Mouse (Mus musculus) heart, embryonic 13.5 days (tissue): ENCODE measurements around the gene 1700011L22Rik. TPM values are rescaled to one million over a fixed set of nuclear protein-coding genes. Genes with fewer than 3 reads are reported as not detected.

Source experiments
- ATAC-seq: fragments of 200-750 bp; cut with Nextera tagmentation; 2 replicates; pipeline ENCODE4 v1.8.0; 2017; ENCODE audit warnings: moderate TSS enrichment; ENCODE audit not compliant: insufficient number of reproducible peaks, low FRiP score, low TSS enrichment; ENCODE audit errors: extremely low read depth
- H3K27ac ChIP-seq: fragments of 300-500 bp; sonication (generic); replicated peaks from 2 replicates; pipeline ENCODE4 v1.5.1; 2015; ENCODE audit warnings: moderate library complexity, mild to moderate bottlenecking, inconsistent platforms
- H3K27me3 ChIP-seq: fragments of 300-500 bp; sonication (generic); replicated peaks from 2 replicates; pipeline ENCODE4 v1.6.1; 2015; ENCODE audit warnings: mild to moderate bottlenecking, inconsistent platforms
- H3K36me3 ChIP-seq: fragments of 300-500 bp; sonication (generic); 2 replicates; pipeline ENCODE4 v1.6.1; 2015; ENCODE audit warnings: mild to moderate bottlenecking, inconsistent platforms
- H3K4me1 ChIP-seq: fragments of 300-500 bp; sonication (generic); 2 replicates; pipeline ENCODE4 v1.6.1; 2015; ENCODE audit warnings: inconsistent platforms
- H3K4me2 ChIP-seq: fragments of 300-500 bp; sonication (generic); 2 replicates; pipeline ENCODE4 v1.6.1; 2015; ENCODE audit warnings: inconsistent platforms, mild to moderate bottlenecking, moderate library complexity
- H3K4me3 ChIP-seq: fragments of 300-500 bp; sonication (generic); 2 replicates; pipeline ENCODE4 v1.5.1; 2015; ENCODE audit warnings: moderate library complexity, mild to moderate bottlenecking, inconsistent platforms
- H3K9ac ChIP-seq: fragments of 300-500 bp; sonication (generic); 2 replicates; pipeline ENCODE4 v1.6.1; 2015; ENCODE audit warnings: inconsistent platforms, mild to moderate bottlenecking, moderate library complexity
- H3K9me3 ChIP-seq: fragments of 300-500 bp; sonication (generic); 2 replicates; pipeline ENCODE4 v1.6.1; 2016; ENCODE audit warnings: inconsistent platforms
- WGBS: fragments of 180-500 bp; shearing (Covaris S2); methylation state at CpG from one replicate; pipeline ENCODE4 v1.1.7; 2015; ENCODE audit warnings: mixed read lengths; 5-methylcytosine and 5-hydroxymethylcytosine counted together
- polyA plus RNA-seq: library from polyadenylated mRNA; unstranded; fragments of >200 nt; fragmentation: Nextera tagmentation; extraction: Ambion mirVana; gene quantifications from 2 replicates; pipeline ENCODE4 v1.2.1, GENCODE M21; 2015

The 1700011L22Rik gene
- polyA plus RNA-seq, 1 experiment from 2014 or later = not detected

GRCm38 (mm10) chr8:79208181-79208580 is 40.2 kb downstream of the 1700011L22Rik start:
- Histone ChIP-seq H3K4me1 (peaks cover 49% of the 10 kb centered on the region), H3K4me2 (no peak overlapping the region), H3K27ac (peak overlapping the region; percentile 94), H3K4me3 (no peak overlapping the region), H3K36me3 (no peaks in the 10 kb centered on the region), H3K9ac (no peak overlapping the region), H3K9me3 (no peaks in the 10 kb centered on the region), H3K27me3 (no peaks in the 10 kb centered on the region)
- 57% methylated on average over 3 of the region's 3 CpGs for WGBS
- no peak for ATAC-seq

- Histone ChIP-seq H3K36me3 (no peaks in the 10 kb centered on the region), H3K27ac (peak overlapping the region; percentile 94), H3K4me2 (no peak overlapping the region), H3K4me3 (no peak overlapping the region), H3K9me3 (no peaks in the 10 kb centered on the region), H3K4me1 (peaks cover 46% of the 10 kb centered on the region), H3K27me3 (no peaks in the 10 kb centered on the region), H3K9ac (no peak overlapping the region)
- 69% methylated on average over 4 of the region's 4 CpGs for WGBS
- no peak for ATAC-seq
Observed at GRCm38 (mm10) chr8:79206895-79207294, 41.5 kb downstream of the 1700011L22Rik start.

GRCm38 (mm10) chr8:79201446-79202147 is 46.8 kb downstream of the 1700011L22Rik start:
- no peak overlapping the region for H3K9ac ChIP-seq
- peaks cover 1% of the 10 kb centered on the region for H3K4me1 ChIP-seq
- peaks cover 5% of the 10 kb centered on the region for H3K36me3 ChIP-seq
- H3K4me2 ChIP-seq = no peak overlapping the region
- ATAC-seq = no peak
- WGBS = 76% methylated on average over 11 of the region's 11 CpGs
- H3K27ac ChIP-seq = no peak overlapping the region
- no peak overlapping the region for H3K4me3 ChIP-seq
- H3K27me3 ChIP-seq = no peaks in the 10 kb centered on the region
- no peaks in the 10 kb centered on the region for H3K9me3 ChIP-seq

- Histone ChIP-seq H3K4me3 (no peak overlapping the region), H3K27ac (no peak overlapping the region), H3K4me2 (no peak overlapping the region), H3K27me3 (no peaks in the 10 kb centered on the region), H3K9me3 (no peaks in the 10 kb centered on the region), H3K4me1 (peaks cover 4% of the 10 kb centered on the region; the same call in 1 of the 2 replicates), H3K36me3 (peaks cover 12% of the 10 kb centered on the region), H3K9ac (no peak overlapping the region)
- 65% methylated on average over 3 of the region's 3 CpGs for WGBS
- ATAC-seq = no peak
Observed at GRCm38 (mm10) chr8:79198675-79199074, 49.7 kb downstream of the 1700011L22Rik start.

GRCm38 (mm10) chr8:79196481-79196880 is 51.9 kb downstream of the 1700011L22Rik start:
- no peak overlapping the region for H3K27ac ChIP-seq
- peaks cover 26% of the 10 kb centered on the region for H3K36me3 ChIP-seq
- H3K4me3 ChIP-seq = no peak overlapping the region
- H3K9ac ChIP-seq = no peak overlapping the region
- 77% methylated on average over 4 of the region's 4 CpGs for WGBS
- no peaks in the 10 kb centered on the region for H3K9me3 ChIP-seq
- H3K27me3 ChIP-seq = no peaks in the 10 kb centered on the region
- peaks cover 6% of the 10 kb centered on the region; the same call in 1 of the 2 replicates for H3K4me1 ChIP-seq
- no peak for ATAC-seq
- no peak overlapping the region for H3K4me2 ChIP-seq

- H3K4me3 ChIP-seq = no peak overlapping the region
- peaks cover 16% of the 10 kb centered on the region for H3K4me1 ChIP-seq
- no peak for ATAC-seq
- H3K9ac ChIP-seq = no peak overlapping the region
- 82% methylated on average over 10 of the region's 10 CpGs for WGBS
- no peak overlapping the region for H3K4me2 ChIP-seq
- H3K36me3 ChIP-seq = peaks cover 81% of the 10 kb centered on the region
- H3K27ac ChIP-seq = no peak overlapping the region
- no peaks in the 10 kb centered on the region for H3K27me3 ChIP-seq
- no peaks in the 10 kb centered on the region for H3K9me3 ChIP-seq
Observed at GRCm38 (mm10) chr8:79190071-79190470, 58.3 kb downstream of the 1700011L22Rik start.

GRCm38 (mm10) chr8:79185488-79185887 is 62.9 kb downstream of the 1700011L22Rik start:
- no peak overlapping the region for H3K9ac ChIP-seq
- ATAC-seq = no peak
- H3K4me3 ChIP-seq = no peak overlapping the region
- H3K9me3 ChIP-seq = no peaks in the 10 kb centered on the region
- H3K4me1 ChIP-seq = peaks cover 9% of the 10 kb centered on the region
- peaks cover 97% of the 10 kb centered on the region for H3K36me3 ChIP-seq
- H3K27me3 ChIP-seq = no peaks in the 10 kb centered on the region
- 71% methylated on average over 7 of the region's 7 CpGs for WGBS
- H3K27ac ChIP-seq = no peak overlapping the region
- H3K4me2 ChIP-seq = no peak overlapping the region

GRCm38 (mm10) chr8:79179678-79180077 is 68.7 kb downstream of the 1700011L22Rik start:
- Histone ChIP-seq H3K36me3 (peaks cover 86% of the 10 kb centered on the region), H3K27me3 (no peaks in the 10 kb centered on the region), H3K4me1 (peaks cover 3% of the 10 kb centered on the region; the same call in 1 of the 2 replicates), H3K4me2 (no peak overlapping the region), H3K9me3 (no peaks in the 10 kb centered on the region), H3K4me3 (no peak overlapping the region), H3K9ac (no peak overlapping the region), H3K27ac (no peak overlapping the region)
- no peak for ATAC-seq
- 84% methylated on average over 6 of the region's 6 CpGs for WGBS

- no peak for ATAC-seq
- Histone ChIP-seq H3K27me3 (no peaks in the 10 kb centered on the region), H3K9ac (no peak overlapping the region), H3K36me3 (peaks cover 49% of the 10 kb centered on the region), H3K9me3 (no peaks in the 10 kb centered on the region), H3K27ac (no peak overlapping the region), H3K4me2 (no peak overlapping the region), H3K4me3 (no peak overlapping the region), H3K4me1 (peaks cover 20% of the 10 kb centered on the region)
- 44% methylated on average over 4 of the region's 4 CpGs for WGBS
Observed at GRCm38 (mm10) chr8:79175991-79176390, 72.4 kb downstream of the 1700011L22Rik start.

GRCm38 (mm10) chr8:79173606-79174005 is 74.8 kb downstream of the 1700011L22Rik start:
- Histone ChIP-seq H3K27ac (peak overlapping the region; percentile 21; the same call in 1 of the 2 replicates), H3K4me1 (peaks cover 20% of the 10 kb centered on the region), H3K4me2 (no peak overlapping the region), H3K27me3 (no peaks in the 10 kb centered on the region), H3K9ac (no peak overlapping the region), H3K4me3 (no peak overlapping the region), H3K36me3 (peaks cover 25% of the 10 kb centered on the region), H3K9me3 (no peaks in the 10 kb centered on the region)
- no peak; the same call in 1 of the 2 replicates for ATAC-seq
- 37% methylated on average over 4 of the region's 4 CpGs for WGBS

GRCm38 (mm10) chr8:79165276-79165675 is 83.1 kb downstream of the 1700011L22Rik start:
- peaks cover 14% of the 10 kb centered on the region for H3K36me3 ChIP-seq
- H3K4me2 ChIP-seq = no peak overlapping the region
- no peak overlapping the region for H3K4me3 ChIP-seq
- 81% methylated on average over 3 of the region's 3 CpGs for WGBS
- H3K27ac ChIP-seq = no peak overlapping the region
- H3K9ac ChIP-seq = no peak overlapping the region
- H3K27me3 ChIP-seq = no peaks in the 10 kb centered on the region
- no peaks in the 10 kb centered on the region for H3K9me3 ChIP-seq
- peaks cover 42% of the 10 kb centered on the region for H3K4me1 ChIP-seq
- ATAC-seq = no peak

GRCm38 (mm10) chr8:79164336-79164735 is 84.0 kb downstream of the 1700011L22Rik start:
- ATAC-seq = no peak
- no peak overlapping the region for H3K4me2 ChIP-seq

More at GRCm38 (mm10) chr8:79164336-79164735, 84.0 kb downstream of the 1700011L22Rik start:
- Histone ChIP-seq H3K4me1 (peaks cover 49% of the 10 kb centered on the region), H3K27ac (0 out of 2 replicates have a peak overlapping the region, but pooled peaks have one; percentile 91), H3K36me3 (peaks cover 16% of the 10 kb centered on the region), H3K4me3 (no peak overlapping the region), H3K9me3 (no peaks in the 10 kb centered on the region), H3K27me3 (no peaks in the 10 kb centered on the region), H3K9ac (no peak overlapping the region)
- 27% methylated on average over 1 of the region's 1 CpGs for WGBS
